Mouse (Mus musculus) v-Abl transformed pro-B cells (cell line): ENCODE data around the gene Ppp2r5b.

Source experiments
- in situ Hi-C, 2 experiments: fragments of 400-800 bp; cut with MboI; formaldehyde crosslinking; loops; one replicate each; pipeline ENCODE4 v1.15.1; 2025; ENCODE audit not compliant: unreplicated experiment in 2 of 2

Gene Ppp2r5b

DNA sequence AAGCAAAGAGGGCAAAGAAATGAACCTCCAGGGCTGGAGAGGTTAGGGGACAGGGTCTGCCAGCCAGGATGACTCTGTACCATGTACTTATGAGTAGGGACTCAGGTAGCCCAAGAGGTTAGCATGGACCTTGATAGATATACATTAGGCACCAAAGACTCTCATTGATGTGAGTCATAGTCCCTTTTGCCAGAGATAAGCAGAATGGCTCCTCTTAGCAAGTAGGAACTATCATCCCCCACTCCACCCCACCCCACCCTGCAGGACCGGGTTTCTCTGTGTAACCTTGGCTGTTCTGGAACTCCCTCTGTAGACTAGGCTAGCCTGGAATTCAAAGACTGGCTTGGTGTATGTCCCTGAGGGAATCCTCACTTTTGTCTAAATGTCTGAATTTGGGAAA is 4.5 kb upstream of the Ppp2r5b start:
- in situ Hi-C loops, result no loop called here

DNA sequence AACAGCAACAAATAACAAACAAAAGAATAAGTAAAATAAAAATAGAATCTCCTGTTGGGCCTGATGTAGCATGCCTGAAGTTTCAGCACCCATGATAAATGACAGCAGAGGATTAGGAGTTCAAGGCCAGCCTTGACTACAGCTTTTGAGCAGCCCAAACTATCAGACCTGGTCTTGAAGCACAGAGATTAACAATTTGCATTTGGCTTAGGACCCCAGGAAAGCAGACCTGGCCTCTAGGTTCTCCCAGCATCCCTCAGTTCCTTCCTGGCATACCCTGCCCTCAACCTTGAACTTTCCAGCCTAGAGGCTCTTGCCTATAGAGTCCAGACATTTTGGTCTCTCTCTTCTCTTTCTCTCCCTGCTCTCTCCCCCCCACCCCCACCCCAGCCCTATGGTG is 3.1 kb upstream of the Ppp2r5b start:
- in situ Hi-C loops, result no loop called here

DNA sequence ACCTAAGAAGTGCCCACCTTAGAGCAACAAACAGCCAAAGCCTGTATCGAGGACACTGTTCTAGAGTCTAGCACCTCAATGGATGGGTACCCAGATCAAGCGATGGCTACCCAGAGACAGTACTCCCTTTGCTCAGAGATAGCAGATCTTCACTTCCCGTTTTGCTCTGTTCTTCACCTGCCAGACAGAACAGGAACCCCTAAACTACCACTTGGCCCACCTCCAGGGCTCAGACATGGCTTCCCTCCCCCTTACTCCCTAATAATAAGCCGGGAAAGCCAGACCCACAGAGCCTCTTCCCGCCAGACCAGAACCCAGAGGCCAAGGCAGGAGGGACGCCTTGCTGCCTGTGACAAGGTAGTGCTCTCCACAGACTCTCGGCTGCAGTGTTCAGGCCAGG is 1.2 kb upstream of the Ppp2r5b start:
- in situ Hi-C loops, result no loop called here

DNA sequence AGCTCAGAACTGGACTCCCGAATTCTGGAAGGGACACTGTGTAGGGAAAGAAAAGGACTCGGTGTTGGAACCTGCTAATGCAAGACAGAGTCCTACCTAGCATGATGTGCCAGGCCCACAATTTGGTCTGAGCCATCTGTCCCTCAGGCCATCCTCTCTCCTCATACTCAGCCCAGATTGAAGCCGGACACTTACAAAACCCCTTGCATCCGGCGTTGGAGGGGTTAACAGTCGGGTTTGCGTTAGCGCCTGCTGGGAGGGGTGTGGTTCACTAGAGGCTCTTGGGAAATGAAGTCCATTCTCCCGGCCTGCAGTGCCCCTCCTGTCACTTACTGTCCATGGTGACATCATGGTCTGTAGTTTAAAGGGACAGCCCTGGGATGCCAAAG is 375 bp upstream of the Ppp2r5b start:
- in situ Hi-C loops, result no loop called here

DNA sequence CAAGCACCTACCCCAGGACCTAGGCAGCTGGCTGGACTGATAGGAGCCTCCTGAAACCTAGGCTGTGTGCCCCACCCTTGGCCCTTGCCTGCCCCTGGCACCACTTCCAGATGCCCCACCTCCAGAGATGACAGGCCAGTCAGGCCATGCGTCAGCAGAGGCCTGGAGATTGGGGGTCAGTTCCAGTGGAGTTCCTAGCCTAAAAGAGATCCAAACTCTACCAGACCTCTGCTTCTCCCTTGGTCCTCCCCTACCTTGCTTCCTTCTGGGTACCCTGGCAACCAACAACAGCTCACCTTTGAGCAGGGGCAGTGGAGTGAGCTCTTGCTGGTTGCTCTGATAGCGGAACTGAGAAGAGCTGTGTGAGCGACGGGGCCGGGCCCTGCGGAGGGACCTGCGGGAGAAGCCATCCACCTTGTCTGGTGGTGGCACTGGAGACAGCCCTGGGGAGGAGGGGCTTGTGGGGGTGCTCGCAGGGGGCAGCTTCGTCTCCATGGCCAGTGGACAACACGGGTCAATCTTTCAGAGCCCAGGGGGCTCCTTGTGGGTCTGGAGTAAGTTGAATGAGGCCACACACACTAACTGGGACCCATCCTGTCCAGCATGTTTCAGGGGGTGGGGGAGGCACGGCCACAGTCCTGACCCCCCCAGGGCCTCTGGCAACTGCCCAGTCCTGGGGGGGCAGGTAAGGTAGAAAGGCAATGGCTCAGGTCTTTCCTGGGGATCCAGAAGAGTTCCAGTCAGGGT is 1.2 kb downstream of the Ppp2r5b start:
- in situ Hi-C loops, result loop anchor here (5.0 kb wide), 1 partner anchor 92 kb away; the partner anchor contains the start of genes Arl2 (in 2 of the 2) and Batf2 (in 2 of the 2)

DNA sequence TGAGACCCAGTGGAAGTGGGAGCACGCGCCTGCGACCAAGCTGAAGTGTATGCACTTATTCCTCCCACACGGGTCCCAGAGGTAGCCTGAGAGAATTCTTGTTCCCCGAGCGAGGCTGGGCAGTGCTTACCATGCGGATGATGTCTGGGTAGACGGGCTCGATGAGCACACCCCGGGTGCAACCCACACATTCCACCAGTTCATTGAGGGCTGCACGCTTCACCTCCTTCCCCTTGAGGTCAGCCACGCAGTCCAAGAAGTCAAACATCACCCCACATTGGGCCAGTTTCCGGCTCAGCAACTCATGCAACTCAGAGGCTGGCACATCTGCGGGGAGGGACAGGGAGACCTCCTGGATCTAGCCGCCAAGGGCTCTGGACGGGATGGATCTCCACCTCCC is 2.0 kb downstream of the Ppp2r5b start:
- in situ Hi-C loops, result loop anchor here (5.0 kb wide), 1 partner anchor 91 kb away; the partner anchor contains the start of genes Arl2 (in 2 of the 2) and Batf2 (in 2 of the 2)

DNA sequence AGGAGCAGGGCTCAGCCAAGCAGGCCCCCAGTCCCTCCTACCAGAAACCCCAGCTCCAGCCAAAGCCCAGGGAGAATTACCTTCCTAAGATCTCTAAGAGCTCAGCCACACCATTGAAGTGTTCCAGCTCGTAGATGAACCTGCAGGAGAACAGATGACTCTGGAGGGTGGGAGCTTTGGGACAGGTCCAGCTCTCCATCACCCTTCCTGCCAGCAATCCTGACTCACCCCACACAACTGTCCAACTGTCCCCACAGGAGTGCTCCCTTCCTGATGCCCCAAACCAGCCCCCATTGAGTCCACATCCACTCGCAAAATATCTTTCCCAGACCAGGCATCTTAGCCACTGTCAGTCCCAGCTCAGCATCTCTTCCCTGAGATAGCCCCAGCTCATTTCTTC is 4.6 kb downstream of the Ppp2r5b start:
- in situ Hi-C loops, result loop anchor here (5.0 kb wide), 1 partner anchor 89 kb away; the partner anchor contains the start of genes Arl2 (in 2 of the 2) and Batf2 (in 2 of the 2)

DNA sequence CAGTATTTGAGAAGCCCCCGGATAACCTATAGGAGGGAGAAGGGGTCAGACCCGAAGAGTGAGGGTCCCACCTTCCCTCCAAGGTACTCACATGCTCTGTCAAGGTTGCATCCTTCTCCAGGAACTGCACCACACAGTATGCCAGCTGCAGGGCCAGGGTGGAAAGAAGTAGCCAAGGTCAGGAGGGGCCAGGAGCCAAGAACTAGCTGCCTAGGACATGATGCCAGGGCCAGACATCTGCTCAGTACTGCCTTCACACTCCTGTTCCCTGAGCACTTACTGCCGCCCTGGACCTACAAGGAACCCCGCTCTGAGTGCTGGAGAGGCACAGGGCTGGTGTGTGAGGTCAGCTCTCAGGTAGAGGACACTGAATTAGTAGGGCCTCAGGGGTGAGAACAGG is 5.3 kb downstream of the Ppp2r5b start:
- in situ Hi-C loops, result loop anchor here (5.0 kb wide), 1 partner anchor 88 kb away; the partner anchor contains the start of genes Arl2 (in 2 of the 2) and Batf2 (in 2 of the 2)

DNA sequence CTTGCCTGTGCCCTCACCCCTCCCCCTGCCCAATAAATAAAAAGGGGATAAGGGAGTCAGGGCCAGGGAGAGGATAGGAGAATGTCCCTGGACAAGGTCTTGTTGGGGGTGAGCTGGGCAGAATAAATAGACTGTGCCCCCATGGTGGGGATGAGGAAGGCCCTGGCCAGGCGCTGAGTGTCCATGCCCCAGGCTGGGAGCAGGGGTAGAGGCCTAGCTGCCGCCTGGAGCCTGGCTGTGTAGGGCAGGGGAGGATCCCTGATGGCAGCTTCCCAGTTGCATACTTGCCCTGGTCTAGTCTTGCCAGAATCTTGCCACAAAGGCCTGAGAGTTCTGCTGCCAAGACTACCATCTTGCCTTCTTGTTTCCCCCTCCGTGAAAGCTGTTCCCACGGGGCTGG is 7.8 kb downstream of the Ppp2r5b start:
- in situ Hi-C loops, result no loop called here

DNA sequence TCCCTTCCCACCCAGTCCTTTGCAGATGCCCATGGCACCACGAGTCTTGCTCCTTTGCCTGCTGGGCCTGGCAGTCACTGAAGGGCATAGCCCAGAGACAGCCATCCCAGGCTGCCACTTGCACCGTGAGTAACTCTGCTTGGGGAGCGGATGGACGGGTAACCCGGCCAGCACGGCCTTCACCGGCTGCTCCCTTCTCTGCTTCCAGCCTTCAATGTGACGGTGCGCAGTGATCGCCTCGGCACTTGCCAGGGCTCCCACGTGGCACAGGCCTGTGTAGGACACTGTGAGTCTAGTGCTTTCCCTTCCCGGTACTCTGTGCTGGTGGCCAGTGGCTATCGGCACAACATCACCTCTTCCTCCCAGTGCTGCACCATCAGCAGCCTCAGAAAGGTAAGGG is 8.9 kb downstream of the Ppp2r5b start:
- in situ Hi-C loops, result no loop called here

DNA sequence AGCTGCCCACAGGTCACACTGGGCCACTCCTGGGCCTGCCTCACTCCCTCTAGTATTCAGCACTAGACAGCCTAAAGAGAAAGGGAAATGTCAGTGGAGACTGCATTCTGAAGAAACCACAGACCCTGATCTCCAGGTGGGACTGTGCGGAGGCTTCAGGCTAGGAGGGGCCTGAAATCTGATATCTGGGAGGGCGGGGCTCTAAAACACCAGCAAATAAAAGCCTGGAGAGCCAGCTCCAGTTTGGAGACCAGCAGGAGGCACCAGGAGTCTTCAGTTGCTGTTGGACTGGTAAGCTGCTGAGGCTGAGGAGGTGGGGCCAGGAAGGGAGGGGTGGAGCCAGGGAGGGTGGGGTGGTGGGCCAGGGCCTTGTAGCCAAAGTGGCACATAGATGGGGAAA is 9.5 kb downstream of the Ppp2r5b start, which contains the start of gene Gpha2:
Gene Gpha2, plus strand, starts transcription at position 246 of the 400 bp plus-strand sequence.
- in situ Hi-C loops, result no loop called here

DNA sequence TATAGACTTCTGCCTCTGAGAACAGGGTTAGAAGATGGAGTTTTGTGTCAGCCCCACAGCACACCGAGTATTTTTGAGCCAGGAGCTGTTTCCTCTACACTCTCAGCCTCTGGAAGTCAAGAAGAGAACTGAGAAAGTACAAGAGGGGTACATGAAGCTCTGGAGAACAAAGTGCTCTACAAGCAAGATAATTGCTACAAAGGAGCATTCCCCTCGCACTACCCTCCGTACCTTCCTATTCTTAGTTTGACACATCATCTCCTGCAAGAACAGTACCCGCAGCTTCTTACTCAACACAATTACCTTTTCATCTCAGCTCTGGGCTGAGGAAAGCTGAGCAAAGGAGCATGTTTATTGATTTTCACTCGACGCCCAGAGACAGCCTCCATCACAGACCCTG is 17.1 kb downstream of the Ppp2r5b start:
- in situ Hi-C loops, result no loop called here

DNA sequence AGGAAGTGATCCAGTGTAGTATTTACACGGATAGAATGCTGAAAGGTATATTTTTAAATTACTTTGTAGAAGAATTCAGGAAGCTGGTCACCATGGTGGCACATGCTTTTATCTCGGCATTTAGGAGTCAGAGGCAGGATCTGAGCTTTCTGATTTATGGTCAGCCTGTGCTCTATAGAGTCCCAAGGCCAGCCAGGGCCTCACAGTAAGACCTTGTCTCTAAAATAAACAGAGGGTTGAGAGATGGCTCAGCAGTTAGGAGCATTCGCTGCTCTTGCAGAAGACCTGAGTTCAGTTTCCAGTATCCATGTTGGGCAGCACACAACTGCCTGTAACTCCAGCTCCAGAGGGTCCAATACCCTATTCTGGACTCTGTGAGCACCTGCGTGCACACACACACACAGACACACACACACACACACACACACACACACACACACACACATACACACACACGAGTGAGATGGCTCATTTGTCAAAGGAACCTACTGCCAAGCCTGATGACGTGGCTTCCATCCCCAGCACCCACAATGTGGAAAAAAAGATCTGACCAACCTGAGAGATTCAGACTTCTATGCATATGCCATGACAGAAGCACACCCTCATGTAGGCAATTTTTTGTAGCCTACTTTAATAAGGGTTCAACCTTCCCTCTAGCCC is 19.5 kb downstream of the Ppp2r5b start:
- in situ Hi-C loops, result no loop called here

DNA sequence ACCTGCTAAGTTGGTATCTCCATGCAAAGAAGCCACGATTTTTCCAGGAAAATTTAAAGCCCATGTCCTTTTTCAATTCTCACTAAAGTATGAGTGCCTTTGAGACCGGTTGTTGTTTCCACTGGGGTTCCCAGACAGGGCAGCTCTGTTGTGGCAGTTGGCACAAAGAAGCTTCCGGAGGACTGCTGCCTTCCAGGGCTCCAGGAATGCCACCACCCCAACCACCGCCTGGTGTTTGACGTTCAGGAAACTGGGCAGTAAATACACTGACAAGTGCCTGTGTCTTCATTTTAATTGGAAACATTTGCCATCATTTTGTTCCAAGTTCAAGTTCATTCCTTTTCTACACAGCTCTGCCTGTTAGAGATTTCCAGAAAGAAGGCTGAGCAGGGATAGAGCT is 29.0 kb downstream of the Ppp2r5b start:
- in situ Hi-C loops, result no loop called here

DNA sequence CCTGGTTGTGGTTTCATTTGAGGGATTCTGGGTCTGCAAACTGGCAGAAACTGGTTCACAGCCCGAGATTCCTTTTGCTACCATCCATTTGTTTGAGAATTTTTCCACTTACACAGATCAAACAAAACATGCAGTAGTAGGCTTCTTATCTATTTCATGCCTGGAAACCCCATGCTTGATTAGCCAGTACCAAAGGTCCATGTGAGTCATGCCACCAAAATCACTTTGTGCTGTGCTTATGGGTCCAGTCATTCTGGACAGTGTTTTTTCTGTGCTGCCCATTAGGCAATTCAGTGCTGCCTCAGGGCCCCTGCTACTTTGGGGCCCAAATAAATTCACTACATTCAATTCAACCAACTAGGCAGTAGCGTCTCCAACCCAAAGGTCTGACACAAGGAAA is 31.4 kb downstream of the Ppp2r5b start:
- in situ Hi-C loops, result no loop called here

DNA sequence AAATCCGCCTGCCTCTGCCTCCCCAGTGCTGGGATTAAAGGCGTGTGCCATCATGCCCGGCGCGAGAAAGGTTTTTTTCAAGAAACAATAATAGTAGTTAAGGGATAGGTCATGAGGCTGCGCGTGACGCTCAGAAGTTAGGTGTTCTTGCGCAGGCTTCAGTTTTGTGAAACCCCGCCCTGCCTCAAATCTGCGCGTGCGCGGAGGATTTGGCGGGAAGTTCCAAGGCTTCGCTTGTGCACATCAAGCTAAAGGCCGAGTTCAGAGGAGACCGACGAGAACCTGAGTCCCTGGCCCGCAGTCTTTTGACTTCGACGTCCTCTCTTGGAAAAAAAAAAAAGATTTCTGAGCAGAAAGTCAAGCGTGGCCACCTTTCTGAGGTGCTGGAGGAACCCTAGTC is 51.5 kb downstream of the Ppp2r5b start, which contains the start of gene Majin:
Gene Majin, plus strand, starts transcription at position 258 of the 400 bp plus-strand sequence.
- in situ Hi-C loops, result no loop called here

DNA sequence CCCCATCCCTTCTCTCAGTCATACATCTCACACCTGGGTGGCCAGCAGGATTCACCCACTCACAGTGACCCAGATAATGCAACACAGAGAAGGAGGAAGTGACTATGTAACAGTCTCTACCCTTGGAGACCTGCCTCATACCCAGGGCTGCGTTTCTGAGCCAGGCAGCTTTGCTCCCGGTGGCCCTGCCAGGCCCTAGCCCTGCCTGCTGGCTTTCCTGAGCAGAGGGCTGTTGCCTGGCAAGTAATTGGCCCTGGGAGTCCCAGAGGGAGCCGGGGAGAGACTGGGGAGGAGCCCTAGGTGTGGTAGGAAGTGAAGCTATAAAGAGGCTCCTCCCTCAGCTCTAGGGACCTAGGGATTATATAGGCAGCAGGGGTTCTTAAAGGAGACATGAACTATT is 53.1 kb downstream of the Ppp2r5b start:
- in situ Hi-C loops, result no loop called here

DNA sequence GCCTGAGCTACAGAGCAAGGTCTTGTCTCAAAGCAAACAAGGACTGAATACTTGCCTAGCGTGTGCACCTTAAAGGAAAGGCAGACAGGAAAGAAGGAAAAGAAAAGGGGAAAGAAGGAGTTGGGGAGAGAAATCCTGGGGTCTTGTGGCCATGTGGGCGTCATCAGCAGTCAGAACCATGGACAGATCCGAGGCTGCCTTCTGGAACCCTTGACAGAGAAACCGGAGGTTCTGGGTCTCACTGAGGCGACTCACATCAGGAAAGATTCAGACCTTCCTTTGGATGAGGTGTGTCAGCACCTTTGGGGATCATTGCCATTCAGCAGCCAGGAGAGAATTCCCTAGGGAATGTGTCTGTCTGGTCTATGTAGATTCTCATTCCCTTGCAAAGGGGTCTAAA is 54.0 kb downstream of the Ppp2r5b start:
- in situ Hi-C loops, result no loop called here

DNA sequence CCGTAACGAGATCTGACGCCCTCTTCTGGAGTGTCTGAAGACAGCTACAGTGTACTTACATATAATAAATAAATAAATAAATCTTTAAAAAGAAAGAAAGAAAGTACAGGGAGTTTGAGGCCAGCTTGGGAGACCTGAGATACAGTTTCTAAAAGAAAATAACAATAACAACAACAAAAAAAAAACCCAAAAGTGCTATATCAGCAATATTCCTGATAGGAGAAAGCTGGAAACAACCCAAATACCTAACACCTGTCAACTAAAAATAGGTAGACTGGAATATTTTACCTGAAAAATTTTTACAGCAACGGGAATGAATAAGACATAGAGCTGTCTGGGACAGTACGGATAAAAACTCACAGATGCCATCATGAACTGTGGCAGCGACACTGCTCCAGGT is 56.9 kb downstream of the Ppp2r5b start:
- in situ Hi-C loops, result no loop called here
